Mouse (Mus musculus): ENCODE measurements around the gene B830017H08Rik. TPM values are rescaled to one million over a fixed set of nuclear protein-coding genes. Genes with fewer than 3 reads are reported as not detected.
A peak's percentile ranks its signal among the peaks of the same experiment; 100 is the strongest.

B830017H08Rik gene
- polyA plus RNA-seq, 1 experiment from 2014 or later = not detected

GRCm38 (mm10) chr16:17806581-17807191 lies 26.2 kb upstream of the B830017H08Rik start:
- H3K27ac ChIP-seq (replicated peaks) = peak overlapping the region; percentile 58; the same call in 1 of the 2 replicates
- peak overlapping the region; percentile 70 for H3K4me2 ChIP-seq (replicated peaks; ENCODE audit: low read depth)
- no peaks in the 10 kb centered on the region; the same call in 1 of the 2 replicates for H3K27me3 ChIP-seq (ENCODE audit: control insufficient read depth, insufficient read depth, low read length)
- peak overlapping the region; percentile 37 for H3K4me3 ChIP-seq (ENCODE audit: low read depth, low read length)
- DNase-seq (ENCODE audit: low spot score) = no peak
- no peak for ATAC-seq (ENCODE audit: low FRiP score, low TSS enrichment)
- H3K9ac ChIP-seq (ENCODE audit: low read length) = peak overlapping the region; percentile 56
- peaks cover 4% of the 10 kb centered on the region; the same call in 1 of the 2 replicates for H3K36me3 ChIP-seq (ENCODE audit: control insufficient read depth, insufficient read depth, low read length)
- 30% methylated on average over 41 of the region's 50 CpGs for WGBS
- no peak for TF ChIP-seq EP300 (optimal IDR thresholded peaks at IDR 0.05)
- no peak for TF ChIP-seq CTCF (IDR thresholded peaks at IDR 0.05; ENCODE audit: low read depth)
- H3K9me3 ChIP-seq (ENCODE audit: control insufficient read depth, low read length) = no peaks in the 10 kb centered on the region
- peaks cover 12% of the 10 kb centered on the region for H3K4me1 ChIP-seq (replicated peaks; ENCODE audit: control insufficient read depth, insufficient read depth)

DNA sequence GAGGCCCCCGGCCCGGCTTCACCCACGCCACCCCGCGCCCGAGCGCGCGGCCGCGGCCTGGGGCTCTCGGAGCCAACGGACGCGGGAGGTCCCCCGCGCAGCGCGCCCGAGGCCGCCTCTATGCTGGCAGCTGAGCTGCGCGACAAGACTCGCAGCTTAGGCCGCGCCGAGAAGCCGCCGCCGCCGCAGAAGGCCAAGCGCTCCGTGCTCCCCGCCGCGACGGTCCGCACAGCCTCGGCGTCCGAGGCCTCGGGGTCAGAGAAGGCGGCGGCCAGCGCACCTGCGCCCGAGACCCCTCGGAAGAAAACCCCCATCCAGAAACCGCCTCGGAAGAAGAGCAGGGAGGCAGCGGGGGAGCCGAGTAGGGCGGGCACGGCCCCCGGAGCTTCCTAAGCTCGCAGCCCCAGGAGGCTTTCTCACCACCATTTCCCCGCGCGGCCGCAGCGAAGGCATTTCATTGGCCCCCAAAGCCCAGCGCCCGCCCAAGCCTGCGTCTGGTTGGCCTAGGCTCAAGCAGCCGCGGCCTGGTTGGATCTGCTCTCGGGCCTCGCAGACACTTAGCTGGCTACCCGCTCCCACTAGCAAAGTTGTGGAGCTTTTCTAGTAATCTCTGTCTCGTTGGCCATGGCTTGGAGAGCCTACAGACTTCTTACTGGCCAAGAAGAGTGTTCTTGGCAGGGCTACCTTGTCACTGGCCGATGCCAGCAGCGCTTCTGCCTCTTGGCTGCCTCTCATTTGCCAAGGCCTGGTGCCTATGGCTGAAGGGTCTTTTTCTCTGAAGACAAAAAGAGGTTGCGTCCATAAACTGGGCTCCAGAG lies 25.5 kb upstream of the B830017H08Rik start:
- 26% methylated on average over 32 of the region's 73 CpGs for WGBS

GRCm38 (mm10) chr16:17809125-17809524 lies 23.8 kb upstream of the B830017H08Rik start:
- H3K9ac ChIP-seq (ENCODE audit: low read length) = no peak overlapping the region
- no peak overlapping the region for H3K4me3 ChIP-seq (ENCODE audit: low read depth, low read length)
- peak overlapping the region; percentile 56; the same call in 1 of the 2 replicates for H3K27ac ChIP-seq (replicated peaks)
- ATAC-seq (ENCODE audit: low FRiP score, low TSS enrichment) (no peak), DNase-seq (ENCODE audit: low spot score) (no peak)
- peaks cover 4% of the 10 kb centered on the region; the same call in 1 of the 2 replicates for H3K36me3 ChIP-seq (ENCODE audit: control insufficient read depth, insufficient read depth, low read length)
- WGBS = 82% methylated on average over 4 of the region's 4 CpGs
- TF ChIP-seq EP300 (optimal IDR thresholded peaks at IDR 0.05) (no peak), CTCF (IDR thresholded peaks at IDR 0.05; ENCODE audit: low read depth) (no peak)
- H3K9me3 ChIP-seq (ENCODE audit: control insufficient read depth, low read length) = no peaks in the 10 kb centered on the region
- peaks cover 8% of the 10 kb centered on the region; the same call in 1 of the 2 replicates for H3K4me1 ChIP-seq (replicated peaks; ENCODE audit: control insufficient read depth, insufficient read depth)
- no peaks in the 10 kb centered on the region for H3K27me3 ChIP-seq (ENCODE audit: control insufficient read depth, insufficient read depth, low read length)
- no peak overlapping the region for H3K4me2 ChIP-seq (replicated peaks; ENCODE audit: low read depth)

More for the DNA sequence above, 25.5 kb upstream of the B830017H08Rik start:
- Histone ChIP-seq H3K27ac (replicated peaks) (peak overlapping the region; percentile 58; the same call in 1 of the 2 replicates), H3K36me3 (ENCODE audit: control insufficient read depth, insufficient read depth, low read length) (peaks cover 4% of the 10 kb centered on the region; the same call in 1 of the 2 replicates), H3K4me1 (replicated peaks; ENCODE audit: control insufficient read depth, insufficient read depth) (peaks cover 12% of the 10 kb centered on the region), H3K4me3 (ENCODE audit: low read depth, low read length) (peak overlapping the region; percentile 37), H3K9ac (ENCODE audit: low read length) (peak overlapping the region; percentile 56), H3K4me2 (replicated peaks; ENCODE audit: low read depth) (peak overlapping the region; percentile 70), H3K9me3 (ENCODE audit: control insufficient read depth, low read length) (no peaks in the 10 kb centered on the region), H3K27me3 (ENCODE audit: control insufficient read depth, insufficient read depth, low read length) (no peaks in the 10 kb centered on the region)
- ATAC-seq (ENCODE audit: low FRiP score, low TSS enrichment) (peak; percentile 58), DNase-seq (ENCODE audit: low spot score) (peak; percentile 86)
- no peak for TF ChIP-seq CTCF (IDR thresholded peaks at IDR 0.05; ENCODE audit: low read depth)
- no peak for TF ChIP-seq EP300 (optimal IDR thresholded peaks at IDR 0.05)

- Histone ChIP-seq H3K9me3 (ENCODE audit: control insufficient read depth, low read length) (no peaks in the 10 kb centered on the region), H3K4me2 (replicated peaks; ENCODE audit: low read depth) (no peak overlapping the region), H3K4me3 (ENCODE audit: low read depth, low read length) (no peak overlapping the region), H3K9ac (ENCODE audit: low read length) (no peak overlapping the region), H3K4me1 (replicated peaks; ENCODE audit: control insufficient read depth, insufficient read depth) (0 out of 2 replicates have a peak, but pooled peaks cover 5% of the 10 kb centered on the region), H3K27me3 (ENCODE audit: control insufficient read depth, insufficient read depth, low read length) (no peaks in the 10 kb centered on the region), H3K27ac (replicated peaks) (peak overlapping the region; percentile 56; the same call in 1 of the 2 replicates), H3K36me3 (ENCODE audit: control insufficient read depth, insufficient read depth, low read length) (peaks cover 4% of the 10 kb centered on the region; the same call in 1 of the 2 replicates)
- DNase-seq (ENCODE audit: low spot score) = no peak
- ATAC-seq (ENCODE audit: low FRiP score, low TSS enrichment) = peak; percentile 43; the same call in 1 of the 2 replicates
- TF ChIP-seq CTCF (IDR thresholded peaks at IDR 0.05; ENCODE audit: low read depth) = no peak
- TF ChIP-seq EP300 (optimal IDR thresholded peaks at IDR 0.05) = no peak
- WGBS = 26% methylated on average over 7 of the region's 7 CpGs
Observed at GRCm38 (mm10) chr16:17809711-17810110, 23.2 kb upstream of the B830017H08Rik start.

DNA sequence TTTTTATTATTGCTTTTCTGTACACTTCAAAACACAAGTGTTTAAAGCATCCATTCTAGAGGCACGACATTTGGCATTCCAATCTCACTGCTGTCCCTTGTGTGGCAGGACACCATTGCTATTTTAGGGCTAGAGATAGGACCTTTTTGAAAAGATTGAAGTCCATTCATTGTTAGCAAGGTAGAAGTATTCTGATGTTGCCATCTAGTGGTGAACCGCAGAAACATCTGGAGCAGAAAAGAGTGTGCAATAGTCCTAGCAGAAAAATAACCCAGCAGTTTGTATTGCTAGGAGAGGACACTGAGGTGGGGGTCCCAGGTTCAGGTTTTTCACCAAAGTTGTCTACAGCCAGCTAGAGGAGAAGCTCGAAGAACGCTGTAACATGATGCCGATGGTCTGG lies 20.8 kb upstream of the B830017H08Rik start:
- H3K4me2 ChIP-seq (replicated peaks; ENCODE audit: low read depth) = no peak overlapping the region
- no peaks in the 10 kb centered on the region for H3K9me3 ChIP-seq (ENCODE audit: control insufficient read depth, low read length)
- no peaks in the 10 kb centered on the region for H3K27me3 ChIP-seq (ENCODE audit: control insufficient read depth, insufficient read depth, low read length)
- ATAC-seq (ENCODE audit: low FRiP score, low TSS enrichment) (no peak), DNase-seq (ENCODE audit: low spot score) (peak; percentile 25)
- H3K4me1 ChIP-seq (replicated peaks; ENCODE audit: control insufficient read depth, insufficient read depth) = 0 out of 2 replicates have a peak, but pooled peaks cover 1% of the 10 kb centered on the region
- no peak overlapping the region for H3K9ac ChIP-seq (ENCODE audit: low read length)
- H3K27ac ChIP-seq (replicated peaks) = no peak overlapping the region
- TF ChIP-seq EP300 (optimal IDR thresholded peaks at IDR 0.05) (no peak), CTCF (IDR thresholded peaks at IDR 0.05; ENCODE audit: low read depth) (peak; percentile 92)
- WGBS = 7% methylated on average over 5 of the region's 5 CpGs
- peaks cover 4% of the 10 kb centered on the region; the same call in 1 of the 2 replicates for H3K36me3 ChIP-seq (ENCODE audit: control insufficient read depth, insufficient read depth, low read length)
- H3K4me3 ChIP-seq (ENCODE audit: low read depth, low read length) = no peak overlapping the region

Data from stomach, postnatal 0 days (tissue).